Mouse (Mus musculus): Measurements from ENCODE around the gene Gm8229.
"Not testable (repeated sequence)": the region's sequence is repeated elsewhere in the genome, so short reads cannot be mapped to it uniquely, and the experiment has no call there.

The Gm8229 gene

DNA sequence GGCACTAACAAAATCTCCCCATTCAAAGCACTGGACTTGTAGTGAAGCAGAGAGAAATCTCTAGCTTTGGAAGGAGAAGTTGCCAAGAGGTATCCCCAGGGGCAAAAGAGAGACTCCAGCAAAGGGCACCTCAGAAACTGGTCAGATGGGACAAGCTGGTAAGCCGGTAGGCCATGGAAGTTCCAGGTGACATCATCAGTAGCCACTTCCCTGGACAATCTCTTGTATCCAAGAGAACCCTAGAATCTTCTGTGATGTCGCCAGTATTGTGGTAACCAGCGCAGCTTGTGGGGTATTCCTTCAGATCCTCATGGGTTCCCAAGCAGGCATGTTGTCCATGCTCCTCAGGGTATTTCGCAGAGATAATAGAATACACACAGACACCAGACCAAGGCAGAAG lies at the start of gene Gm8229:
TSS of gene Gm8229 (plus strand) at position 301 of the 400 bp plus-strand sequence.
- not testable (repeated sequence) for DNase-seq (ENCODE audit: low spot score in 2 of 2)

DNA sequence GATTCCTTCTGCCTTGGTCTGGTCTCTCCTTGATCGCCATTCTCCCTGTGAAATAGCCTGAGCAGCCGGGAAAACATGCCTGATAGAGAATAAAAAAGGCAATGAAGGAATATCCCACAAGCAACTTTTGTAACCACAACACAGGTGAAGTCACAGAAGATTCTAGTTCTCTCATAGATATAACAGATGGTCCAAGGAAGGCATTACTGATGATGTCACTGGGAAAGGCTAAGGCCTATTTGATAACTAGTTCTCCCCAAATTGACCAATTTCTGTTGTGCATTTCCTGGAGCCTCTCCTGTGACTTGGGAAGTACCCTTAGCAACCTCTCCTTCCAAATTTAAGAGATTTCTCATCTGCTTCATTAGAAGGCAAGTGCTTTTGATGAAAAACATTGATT lies 26.7 kb upstream of the Gm8229 start, which contains the start of gene Gm5930:
TSS of gene Gm5930 (minus strand) at position 101 of the 400 bp plus-strand sequence.
- DNase-seq (ENCODE audit: low spot score in 2 of 2) = not testable (repeated sequence)

- DNase-seq (ENCODE audit: low spot score in 2 of 2) = not testable (repeated sequence)
Observed at GRCm38 (mm10) chr14:44361416-44361815, 3.7 kb upstream of the Gm8229 start.

DNA sequence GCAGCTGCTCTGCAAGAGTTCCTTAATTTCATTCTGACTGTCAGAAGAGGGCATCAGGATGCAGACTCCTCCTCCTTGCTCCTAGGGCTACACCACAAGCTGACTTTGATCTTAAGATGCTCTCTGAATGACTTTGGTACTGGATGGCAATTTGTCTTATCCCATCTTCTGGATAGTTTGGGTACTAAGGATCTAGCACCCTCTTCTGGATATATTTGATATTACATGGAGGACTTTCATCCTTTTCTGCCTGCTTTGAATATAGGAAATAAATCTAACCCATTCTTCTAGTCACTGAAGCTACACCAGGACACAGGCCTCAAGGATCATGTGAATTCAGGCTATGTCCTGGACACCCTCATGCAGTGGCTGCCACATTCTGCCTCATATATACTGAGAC lies 2.9 kb upstream of the Gm8229 start:
- not testable (repeated sequence) for DNase-seq (ENCODE audit: low spot score in 2 of 2)

GRCm38 (mm10) chr14:44384233-44384632 lies 19.1 kb downstream of the Gm8229 start:
- DNase-seq (ENCODE audit: low spot score in 2 of 2) = not testable (repeated sequence)

DNA sequence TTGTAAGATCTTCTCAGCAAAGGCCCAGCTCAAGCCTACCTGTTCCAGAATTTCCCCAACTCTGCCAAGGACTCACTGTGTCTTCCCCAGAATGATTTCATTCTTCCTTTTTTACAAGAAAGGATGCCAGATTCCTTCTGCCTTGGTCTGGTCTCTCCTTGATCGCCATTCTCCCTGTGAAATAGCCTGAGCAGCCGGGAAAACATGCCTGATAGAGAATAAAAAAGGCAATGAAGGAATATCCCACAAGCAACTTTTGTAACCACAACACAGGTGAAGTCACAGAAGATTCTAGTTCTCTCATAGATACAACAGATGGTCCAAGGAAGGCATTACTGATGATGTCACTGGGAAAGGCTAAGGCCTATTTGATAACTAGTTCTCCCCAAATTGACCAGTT lies 45.4 kb downstream of the Gm8229 start, which contains the start of gene Gm3371:
TSS of gene Gm3371 (minus strand) at position 101 of the 400 bp plus-strand sequence.
- DNase-seq (ENCODE audit: low spot score in 2 of 2) = not testable (repeated sequence)

Data from urinary bladder, postnatal 4 days (tissue).